Mouse (Mus musculus): ENCODE results near the gene Rps7. TPM values are rescaled to one million over a fixed set of nuclear protein-coding genes. Genes with fewer than 3 reads are reported as not detected.

Rps7 gene
- polyA plus RNA-seq, 1 experiment from 2014 or later = 621 TPM

DNA sequence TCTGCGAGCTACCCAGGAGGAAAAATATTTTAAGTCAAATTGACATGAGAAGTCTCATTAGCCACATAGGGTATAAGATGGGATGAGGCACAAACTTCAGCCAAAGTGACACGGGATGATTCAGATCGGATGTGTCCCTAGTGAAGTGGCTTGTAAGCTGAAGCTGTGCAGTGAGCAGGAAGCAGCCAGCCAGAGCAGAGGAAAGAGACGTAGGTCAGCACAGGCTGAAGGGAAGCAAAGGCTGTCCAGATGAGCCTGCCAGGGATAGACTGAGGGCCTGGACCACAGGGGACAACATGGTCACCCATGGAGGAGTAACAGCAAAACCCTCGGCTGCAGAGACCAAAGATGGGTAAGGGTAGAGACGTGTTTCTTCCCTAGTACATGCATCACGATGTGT lies 21.4 kb downstream of the Rps7 start:
- ATAC-seq (ENCODE audit: insufficient number of reproducible peaks, insufficient read depth, low FRiP score, low read depth) = no peak
- Histone ChIP-seq H3K9ac (ENCODE audit: low read length) (no peak overlapping the region), H3K27me3 (ENCODE audit: control insufficient read depth, insufficient read depth, low read length) (no peaks in the 10 kb centered on the region), H3K4me2 (ENCODE audit: low read length) (no peak overlapping the region), H3K27ac (replicated peaks in 1 of 2; ENCODE audit: control insufficient read depth in 1 of 2, insufficient read depth in 1 of 2, low read depth in 2 of 2, low read length in 2 of 2) (no peak overlapping the region), H3K4me3 (ENCODE audit: control insufficient read depth in 1 of 2, insufficient read depth in 1 of 2, low read depth in 1 of 2, low read length in 2 of 2) (no peak overlapping the region), H3K9me3 (ENCODE audit: control insufficient read depth, low read length) (no peaks in the 10 kb centered on the region), H3K36me3 (ENCODE audit: control insufficient read depth, insufficient read depth, low read length) (no peaks in the 10 kb centered on the region), H3K4me1 (ENCODE audit: control insufficient read depth in 2 of 2, insufficient read depth in 2 of 2, low read length in 2 of 2) (no peaks in the 10 kb centered on the region)
- WGBS = 51% methylated on average over 7 of the region's 7 CpGs

DNA sequence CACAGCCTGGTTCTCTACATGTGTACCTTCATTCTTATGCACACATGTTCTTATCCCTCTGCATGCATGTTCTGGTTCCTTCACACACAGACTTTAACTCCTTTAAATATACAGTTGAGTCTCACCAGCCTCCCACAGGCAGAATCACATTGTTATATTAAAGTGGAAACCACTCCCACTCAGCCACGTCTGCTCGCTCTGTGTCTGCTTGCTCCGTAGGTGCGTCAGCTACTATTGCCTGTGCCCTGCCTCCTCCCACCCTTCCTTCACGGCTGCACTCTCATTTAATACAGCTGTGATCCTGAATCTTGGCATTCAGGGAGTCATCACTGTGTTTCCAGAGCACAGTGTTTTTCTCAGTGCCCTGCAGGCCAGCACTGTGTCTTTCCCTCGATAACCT lies 23.4 kb downstream of the Rps7 start:
- H3K4me2 ChIP-seq (ENCODE audit: low read length) = no peak overlapping the region
- H3K9ac ChIP-seq (ENCODE audit: low read length) = no peak overlapping the region
- H3K9me3 ChIP-seq (ENCODE audit: control insufficient read depth, low read length) = no peaks in the 10 kb centered on the region
- H3K4me3 ChIP-seq (ENCODE audit: control insufficient read depth in 1 of 2, insufficient read depth in 1 of 2, low read depth in 1 of 2, low read length in 2 of 2) = no peak overlapping the region
- ATAC-seq (ENCODE audit: insufficient number of reproducible peaks, insufficient read depth, low FRiP score, low read depth) = no peak
- H3K27me3 ChIP-seq (ENCODE audit: control insufficient read depth, insufficient read depth, low read length) = no peaks in the 10 kb centered on the region
- no peaks in the 10 kb centered on the region for H3K36me3 ChIP-seq (ENCODE audit: control insufficient read depth, insufficient read depth, low read length)
- WGBS = 74% methylated on average over 6 of the region's 6 CpGs
- H3K4me1 ChIP-seq (ENCODE audit: control insufficient read depth in 2 of 2, insufficient read depth in 2 of 2, low read length in 2 of 2) = peaks cover 8 to 9% of the 10 kb centered on the region in 2 experiments
- no peak overlapping the region for H3K27ac ChIP-seq (replicated peaks in 1 of 2; ENCODE audit: control insufficient read depth in 1 of 2, insufficient read depth in 1 of 2, low read depth in 2 of 2, low read length in 2 of 2)

DNA sequence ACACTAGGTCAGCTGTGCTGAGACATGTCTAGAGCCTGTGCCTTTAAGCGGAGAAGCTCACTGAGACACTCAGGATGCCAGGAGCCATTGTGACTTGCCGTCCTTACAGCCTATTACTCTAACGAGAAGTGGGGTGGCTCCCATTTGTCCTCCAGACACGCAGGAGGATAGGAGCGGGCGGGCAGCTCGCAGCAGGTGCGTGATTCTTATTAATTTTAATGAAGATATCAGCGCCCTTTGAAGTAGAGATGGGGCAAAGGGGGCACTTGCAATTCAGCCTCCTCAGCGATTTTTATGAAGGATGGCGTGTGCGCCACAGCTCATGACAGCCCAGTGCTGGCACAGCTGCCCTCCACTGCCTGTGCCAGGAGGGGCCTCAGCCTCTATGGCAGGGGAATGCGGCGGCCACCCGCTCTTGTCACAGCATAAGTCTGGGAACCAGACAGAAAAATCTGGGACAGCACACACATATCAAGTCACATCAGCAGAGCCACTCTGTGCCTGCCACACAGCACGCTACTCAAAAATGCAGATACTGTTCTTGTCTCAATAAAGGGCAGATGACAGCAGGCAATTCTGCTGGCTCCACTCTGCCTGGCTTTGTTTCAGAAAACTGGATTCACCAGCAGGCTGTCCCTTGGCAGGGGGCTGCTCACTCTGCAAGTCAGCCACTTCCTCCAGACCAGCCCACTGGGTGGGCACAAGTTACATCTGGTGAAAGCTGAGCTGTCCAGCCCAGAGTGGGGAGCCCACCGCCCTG lies 28.0 kb downstream of the Rps7 start:
- ATAC-seq (ENCODE audit: insufficient number of reproducible peaks, insufficient read depth, low FRiP score, low read depth) = peak; percentile 36; the same call in 1 of the 2 replicates
- Histone ChIP-seq H3K9ac (ENCODE audit: low read length) (no peak overlapping the region; the same call in 1 of the 2 replicates), H3K4me3 (ENCODE audit: control insufficient read depth in 1 of 2, insufficient read depth in 1 of 2, low read depth in 1 of 2, low read length in 2 of 2) (no peak overlapping the region), H3K36me3 (ENCODE audit: control insufficient read depth, insufficient read depth, low read length) (no peaks in the 10 kb centered on the region), H3K27me3 (ENCODE audit: control insufficient read depth, insufficient read depth, low read length) (no peaks in the 10 kb centered on the region), H3K4me1 (ENCODE audit: control insufficient read depth in 2 of 2, insufficient read depth in 2 of 2, low read length in 2 of 2) (peaks cover 10 to 13% of the 10 kb centered on the region in 2 experiments), H3K9me3 (ENCODE audit: control insufficient read depth, low read length) (no peaks in the 10 kb centered on the region), H3K4me2 (ENCODE audit: low read length) (peak overlapping the region; percentile 35), H3K27ac (replicated peaks in 1 of 2; ENCODE audit: control insufficient read depth in 1 of 2, insufficient read depth in 1 of 2, low read depth in 2 of 2, low read length in 2 of 2) (peak overlapping the region in 1 of 2 experiments; percentile 19; a peak in 1 of 4 replicates)
- WGBS = 44% methylated on average over 17 of the region's 17 CpGs

DNA sequence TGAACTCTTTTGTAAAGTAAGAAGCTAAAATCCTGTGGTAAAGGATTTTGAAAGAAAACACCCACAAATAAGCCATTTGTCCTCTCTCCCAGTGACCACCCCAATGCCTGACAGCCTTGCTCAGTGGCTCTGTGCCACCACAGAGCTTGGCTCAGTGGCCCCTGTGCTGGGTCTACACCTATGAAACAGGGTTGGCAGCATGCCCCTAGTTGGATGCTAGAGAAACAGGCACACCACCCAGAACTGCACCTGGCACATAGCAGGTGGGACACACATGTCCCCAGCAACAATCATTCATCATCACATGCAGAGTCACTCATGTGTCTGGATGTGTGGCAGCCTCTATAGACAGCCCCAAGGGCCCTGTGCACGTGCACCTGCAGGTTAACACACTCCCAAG lies 32.3 kb downstream of the Rps7 start:
- Histone ChIP-seq H3K27me3 (ENCODE audit: control insufficient read depth, insufficient read depth, low read length) (no peaks in the 10 kb centered on the region), H3K4me3 (ENCODE audit: control insufficient read depth in 1 of 2, insufficient read depth in 1 of 2, low read depth in 1 of 2, low read length in 2 of 2) (no peak overlapping the region), H3K9me3 (ENCODE audit: control insufficient read depth, low read length) (no peaks in the 10 kb centered on the region), H3K9ac (ENCODE audit: low read length) (no peak overlapping the region), H3K4me1 (ENCODE audit: control insufficient read depth in 2 of 2, insufficient read depth in 2 of 2, low read length in 2 of 2) (peaks cover 13 to 18% of the 10 kb centered on the region in 2 experiments), H3K27ac (replicated peaks in 1 of 2; ENCODE audit: control insufficient read depth in 1 of 2, insufficient read depth in 1 of 2, low read depth in 2 of 2, low read length in 2 of 2) (no peak overlapping the region), H3K4me2 (ENCODE audit: low read length) (no peak overlapping the region), H3K36me3 (ENCODE audit: control insufficient read depth, insufficient read depth, low read length) (no peaks in the 10 kb centered on the region)
- 52% methylated on average over 1 of the region's 1 CpGs for WGBS
- no peak for ATAC-seq (ENCODE audit: insufficient number of reproducible peaks, insufficient read depth, low FRiP score, low read depth)

GRCm38 (mm10) chr12:28602259-28602658 lies 33.5 kb downstream of the Rps7 start:
- Histone ChIP-seq H3K4me3 (ENCODE audit: control insufficient read depth in 1 of 2, insufficient read depth in 1 of 2, low read depth in 1 of 2, low read length in 2 of 2) (no peak overlapping the region), H3K27me3 (ENCODE audit: control insufficient read depth, insufficient read depth, low read length) (no peaks in the 10 kb centered on the region), H3K27ac (replicated peaks in 1 of 2; ENCODE audit: control insufficient read depth in 1 of 2, insufficient read depth in 1 of 2, low read depth in 2 of 2, low read length in 2 of 2) (no peak overlapping the region), H3K4me2 (ENCODE audit: low read length) (no peak overlapping the region), H3K4me1 (ENCODE audit: control insufficient read depth in 2 of 2, insufficient read depth in 2 of 2, low read length in 2 of 2) (peaks cover 11 to 17% of the 10 kb centered on the region in 2 experiments; a peak in 3 of 4 replicates), H3K36me3 (ENCODE audit: control insufficient read depth, insufficient read depth, low read length) (no peaks in the 10 kb centered on the region), H3K9ac (ENCODE audit: low read length) (no peak overlapping the region), H3K9me3 (ENCODE audit: control insufficient read depth, low read length) (no peaks in the 10 kb centered on the region)
- 0 out of 2 replicates have a peak, but pooled peaks have one; percentile 29 for ATAC-seq (ENCODE audit: insufficient number of reproducible peaks, insufficient read depth, low FRiP score, low read depth)
- WGBS = 21% methylated on average over 4 of the region's 4 CpGs

- Histone ChIP-seq H3K4me1 (ENCODE audit: control insufficient read depth in 2 of 2, insufficient read depth in 2 of 2, low read length in 2 of 2) (peaks cover 11 to 14% of the 10 kb centered on the region in 2 experiments; a peak in 3 of 4 replicates), H3K4me3 (ENCODE audit: control insufficient read depth in 1 of 2, insufficient read depth in 1 of 2, low read depth in 1 of 2, low read length in 2 of 2) (no peak overlapping the region), H3K36me3 (ENCODE audit: control insufficient read depth, insufficient read depth, low read length) (no peaks in the 10 kb centered on the region), H3K9me3 (ENCODE audit: control insufficient read depth, low read length) (no peaks in the 10 kb centered on the region), H3K9ac (ENCODE audit: low read length) (no peak overlapping the region), H3K27me3 (ENCODE audit: control insufficient read depth, insufficient read depth, low read length) (no peaks in the 10 kb centered on the region), H3K27ac (replicated peaks in 1 of 2; ENCODE audit: control insufficient read depth in 1 of 2, insufficient read depth in 1 of 2, low read depth in 2 of 2, low read length in 2 of 2) (no peak overlapping the region), H3K4me2 (ENCODE audit: low read length) (no peak overlapping the region)
- 39% methylated on average over 2 of the region's 2 CpGs for WGBS
- ATAC-seq (ENCODE audit: insufficient number of reproducible peaks, insufficient read depth, low FRiP score, low read depth) = no peak
Measured at GRCm38 (mm10) chr12:28598526-28598991, 37.2 kb downstream of the Rps7 start.

GRCm38 (mm10) chr12:28598110-28598509 lies 37.6 kb downstream of the Rps7 start:
- ATAC-seq (ENCODE audit: insufficient number of reproducible peaks, insufficient read depth, low FRiP score, low read depth) = no peak
- Histone ChIP-seq H3K4me3 (ENCODE audit: control insufficient read depth in 1 of 2, insufficient read depth in 1 of 2, low read depth in 1 of 2, low read length in 2 of 2) (no peak overlapping the region), H3K27ac (replicated peaks in 1 of 2; ENCODE audit: control insufficient read depth in 1 of 2, insufficient read depth in 1 of 2, low read depth in 2 of 2, low read length in 2 of 2) (no peak overlapping the region), H3K4me1 (ENCODE audit: control insufficient read depth in 2 of 2, insufficient read depth in 2 of 2, low read length in 2 of 2) (peaks cover 11 to 14% of the 10 kb centered on the region in 2 experiments; a peak in 3 of 4 replicates), H3K9ac (ENCODE audit: low read length) (no peak overlapping the region), H3K27me3 (ENCODE audit: control insufficient read depth, insufficient read depth, low read length) (no peaks in the 10 kb centered on the region), H3K9me3 (ENCODE audit: control insufficient read depth, low read length) (no peaks in the 10 kb centered on the region), H3K4me2 (ENCODE audit: low read length) (no peak overlapping the region), H3K36me3 (ENCODE audit: control insufficient read depth, insufficient read depth, low read length) (no peaks in the 10 kb centered on the region)
- 28% methylated on average over 3 of the region's 3 CpGs for whole genome bisulfite sequencing

Measured in heart, embryonic 14.5 days (tissue).